Mouse (Mus musculus) T-cell, adult 2 months (primary cell): ENCODE measurements around the gene Lamc1.

Experiments used
- DNase-seq: peaks from one replicate; pipeline ENCODE4 v3.0.0; 2022; ENCODE audit warnings: low spot score

Gene Lamc1

GRCm38 (mm10) chr1:153252540-153253210, 79.9 kb downstream of the Lamc1 start:
- no peak for DNase-seq

- DNase-seq, result no peak
These were observed 80.9 kb downstream of the Lamc1 start for GRCm38 (mm10) chr1:153251590-153252206.

GRCm38 (mm10) chr1:153241346-153241745, 91.2 kb downstream of the Lamc1 start:
- no peak for DNase-seq

GRCm38 (mm10) chr1:153235576-153235975, 97.0 kb downstream of the Lamc1 start:
- DNase-seq, result no peak

- DNase-seq, result no peak
These were observed 100.9 kb downstream of the Lamc1 start for GRCm38 (mm10) chr1:153231681-153232080.

- DNase-seq, result no peak
These were observed 104.7 kb downstream of the Lamc1 start for GRCm38 (mm10) chr1:153227916-153228315.

GRCm38 (mm10) chr1:153227096-153227495, 105.5 kb downstream of the Lamc1 start:
- no peak for DNase-seq

GRCm38 (mm10) chr1:153225786-153226725, 106.5 kb downstream of the Lamc1 start:
- DNase-seq, result no peak

- no peak for DNase-seq
These were observed 108.3 kb downstream of the Lamc1 start for GRCm38 (mm10) chr1:153224331-153224730.

- no peak for DNase-seq
These were observed 113.2 kb downstream of the Lamc1 start for GRCm38 (mm10) chr1:153219376-153219775.

GRCm38 (mm10) chr1:153216516-153216915, 116.1 kb downstream of the Lamc1 start:
- no peak for DNase-seq

- DNase-seq, result no peak
These were observed 116.9 kb downstream of the Lamc1 start for GRCm38 (mm10) chr1:153215676-153216075.

GRCm38 (mm10) chr1:153210992-153211391, 121.6 kb downstream of the Lamc1 start:
- DNase-seq, result no peak

GRCm38 (mm10) chr1:153210198-153210597, 122.4 kb downstream of the Lamc1 start:
- no peak for DNase-seq

- no peak for DNase-seq
These were observed 130.4 kb downstream of the Lamc1 start for GRCm38 (mm10) chr1:153202195-153202594.

GRCm38 (mm10) chr1:153201448-153201847, 131.1 kb downstream of the Lamc1 start:
- no peak for DNase-seq

- no peak for DNase-seq
These were observed 135.2 kb downstream of the Lamc1 start for GRCm38 (mm10) chr1:153197316-153197850.

GRCm38 (mm10) chr1:153192945-153193344, 139.6 kb downstream of the Lamc1 start:
- no peak for DNase-seq

GRCm38 (mm10) chr1:153192379-153192778, 140.2 kb downstream of the Lamc1 start:
- DNase-seq, result no peak

GRCm38 (mm10) chr1:153191943-153192329, 140.7 kb downstream of the Lamc1 start:
- DNase-seq, result no peak

GRCm38 (mm10) chr1:153191237-153191942, 141.2 kb downstream of the Lamc1 start:
- no peak for DNase-seq

GRCm38 (mm10) chr1:153188081-153188480, 144.5 kb downstream of the Lamc1 start:
- no peak for DNase-seq
